Mouse (Mus musculus) MEL (cell line): ENCODE measurements around the gene 1110051M20Rik. TPM values are rescaled to one million over a fixed set of nuclear protein-coding genes. Genes with fewer than 3 reads are reported as not detected.
A peak's percentile ranks its signal among the peaks of the same experiment; 100 is the strongest.

ENCODE experiments used
- DNase-seq: peaks from one replicate; pipeline ENCODE4 v3.0.0; 2011; ENCODE audit warnings: low read depth, low spot score
- H3K27ac ChIP-seq: 2 replicates; pipeline ENCODE4 v1.5.1; 2012; ENCODE audit warnings: low read depth, mild to moderate bottlenecking, control low read depth, low read length, moderate library complexity; ENCODE audit not compliant: control insufficient read depth
- H3K27me3 ChIP-seq, 2 experiments: fragments of 150-350 bp in 1 of 2; sonication (generic) in 1 of 2; 2 replicates each; pipeline ENCODE4 v1.6.1; 2012; ENCODE audit warnings: low read length in 2 of 2, mild to moderate bottlenecking in 2 of 2, improper control_type of control experiment in 1 of 2, moderate library complexity in 1 of 2; ENCODE audit not compliant: insufficient read depth in 2 of 2, control insufficient read depth in 1 of 2
- H3K36me3 ChIP-seq, 2 experiments: 2 replicates each; pipeline ENCODE4 v1.6.1; 2012 to 2014; ENCODE audit warnings: low read length in 2 of 2, improper control_type of control experiment in 1 of 2, inconsistent platforms in 1 of 2, mild to moderate bottlenecking in 1 of 2; ENCODE audit not compliant: insufficient read depth in 2 of 2, control insufficient read depth in 1 of 2
- H3K4me1 ChIP-seq, 2 experiments: fragments of 150-350 bp in 1 of 2; sonication (generic) in 1 of 2; 2 replicates each; pipeline ENCODE4 v1.6.1; 2012; ENCODE audit warnings: low read length in 2 of 2, improper control_type of control experiment in 1 of 2, mild to moderate bottlenecking in 1 of 2; ENCODE audit not compliant: insufficient read depth in 2 of 2, control insufficient read depth in 1 of 2
- H3K4me3 ChIP-seq, 2 experiments: fragments of 150-350 bp in 1 of 2; sonication (generic) in 1 of 2; 2 replicates each; pipeline ENCODE4 v1.5.1; 2012; ENCODE audit warnings: low read depth in 2 of 2, low read length in 2 of 2, mild to moderate bottlenecking in 2 of 2, moderate library complexity in 2 of 2, control low read depth in 1 of 2, improper control_type of control experiment in 1 of 2; ENCODE audit not compliant: control insufficient read depth in 1 of 2, insufficient read depth in 1 of 2
- H3K79me2 ChIP-seq: 2 replicates; pipeline ENCODE4 v1.6.1; 2012; ENCODE audit warnings: mild to moderate bottlenecking, low read length, moderate library complexity; ENCODE audit not compliant: control insufficient read depth, poor library complexity, insufficient read depth
- H3K9ac ChIP-seq: 2 replicates; pipeline ENCODE4 v1.6.1; 2012; ENCODE audit warnings: low read depth, mild to moderate bottlenecking, control low read depth, low read length, moderate library complexity; ENCODE audit not compliant: control insufficient read depth, poor library complexity, severe bottlenecking
- H3K9me3 ChIP-seq: fragments of 150-350 bp; sonication (generic); replicated peaks from 2 replicates; pipeline ENCODE4 v1.6.1; 2012; ENCODE audit warnings: mild to moderate bottlenecking, low read length, improper control_type of control experiment, moderate library complexity; ENCODE audit not compliant: insufficient read depth
- CHD1 ChIP-seq: IDR thresholded peaks from 2 replicates; pipeline ENCODE4 v1.6.1; 2012; ENCODE audit warnings: low read depth, mild to moderate bottlenecking, inconsistent platforms, low read length, improper control_type of control experiment
- CHD2 ChIP-seq: IDR thresholded peaks from 2 replicates; pipeline ENCODE4 v1.6.1; 2011; ENCODE audit warnings: low read length, improper control_type of control experiment
- CTCF ChIP-seq, 3 experiments: IDR thresholded peaks in 2 of 3; conservative IDR thresholded peaks in 1 of 3; 2 replicates each; pipeline ENCODE4 v1.5.1; 2011 to 2012; ENCODE audit warnings: low read length in 3 of 3, low read depth in 2 of 3, mild to moderate bottlenecking in 2 of 3, improper control_type of control experiment in 1 of 3, inconsistent platforms in 1 of 3, mixed read lengths in 1 of 3, moderate library complexity in 1 of 3; ENCODE audit not compliant: control insufficient read depth in 1 of 3, insufficient read depth in 1 of 3, poor library complexity in 1 of 3, severe bottlenecking in 1 of 3
- EP300 ChIP-seq, 2 experiments: IDR thresholded peaks; 2 replicates each; pipeline ENCODE4 v1.6.1; 2011; ENCODE audit warnings: improper control_type of control experiment in 2 of 2, low read length in 2 of 2, low read depth in 1 of 2, mild to moderate bottlenecking in 1 of 2
- ETS1 ChIP-seq: IDR thresholded peaks from 2 replicates; pipeline ENCODE4 v1.6.1; 2012; ENCODE audit warnings: low read depth, mild to moderate bottlenecking, inconsistent platforms, low read length, improper control_type of control experiment, moderate library complexity
- GATA1 ChIP-seq: IDR thresholded peaks from 2 replicates; pipeline ENCODE4 v1.6.1; 2011; ENCODE audit warnings: low read depth, low read length, improper control_type of control experiment
- MAX ChIP-seq: IDR thresholded peaks from 2 replicates; pipeline ENCODE4 v1.6.1; 2011; ENCODE audit warnings: low read length, improper control_type of control experiment
- MAZ ChIP-seq: IDR thresholded peaks from 2 replicates; pipeline ENCODE4 v1.6.1; 2012; ENCODE audit warnings: low read depth, mild to moderate bottlenecking, inconsistent platforms, low read length, improper control_type of control experiment
- MEF2A ChIP-seq: IDR thresholded peaks from 2 replicates; pipeline ENCODE4 v1.6.1; 2014; ENCODE audit warnings: low read depth, mild to moderate bottlenecking, inconsistent platforms, low read length, improper control_type of control experiment; ENCODE audit not compliant: poor library complexity, insufficient replicate concordance, severe bottlenecking; ENCODE audit errors: extremely low read depth
- MXI1 ChIP-seq: IDR thresholded peaks from 2 replicates; pipeline ENCODE4 v1.6.1; 2011; ENCODE audit warnings: mild to moderate bottlenecking, low read depth, low read length, improper control_type of control experiment
- MYB ChIP-seq: IDR thresholded peaks from 2 replicates; pipeline ENCODE4 v1.6.1; 2011; ENCODE audit warnings: mild to moderate bottlenecking, low read depth, low read length, improper control_type of control experiment
- MYC ChIP-seq: IDR thresholded peaks from 2 replicates; pipeline ENCODE4 v1.6.1; 2011; ENCODE audit warnings: low read depth, mild to moderate bottlenecking, low read length, improper control_type of control experiment, moderate library complexity
- POLR2AphosphoS2 ChIP-seq: IDR thresholded peaks from 2 replicates; pipeline ENCODE4 v1.6.1; 2011; ENCODE audit warnings: low read length, improper control_type of control experiment
- POLR2AphosphoS5 ChIP-seq: IDR thresholded peaks from 2 replicates; pipeline ENCODE4 v1.6.1; 2012; ENCODE audit warnings: low read depth, borderline replicate concordance, mild to moderate bottlenecking, inconsistent platforms, low read length, moderate library complexity, mixed read lengths
- SMC3 ChIP-seq: IDR thresholded peaks from 2 replicates; pipeline ENCODE4 v1.6.1; 2011; ENCODE audit warnings: low read depth, low read length, improper control_type of control experiment
- TAL1 ChIP-seq: IDR thresholded peaks from 2 replicates; pipeline ENCODE4 v1.6.1; 2012; ENCODE audit warnings: mild to moderate bottlenecking, inconsistent platforms, low read length, moderate library complexity, mixed read lengths
- TBP ChIP-seq: IDR thresholded peaks from 2 replicates; pipeline ENCODE4 v1.8.0; 2011; ENCODE audit warnings: low read depth, low read length, improper control_type of control experiment
- USF1 ChIP-seq: IDR thresholded peaks from 2 replicates; pipeline ENCODE4 v1.6.1; 2014; ENCODE audit warnings: low read depth, mild to moderate bottlenecking, inconsistent platforms, low read length, improper control_type of control experiment, moderate library complexity
- ZC3H11A ChIP-seq: IDR thresholded peaks from 2 replicates; pipeline ENCODE4 v1.6.1; 2012; ENCODE audit warnings: low read depth, mild to moderate bottlenecking, inconsistent platforms, low read length, improper control_type of control experiment
- ZKSCAN1 ChIP-seq: IDR thresholded peaks from 2 replicates; pipeline ENCODE4 v1.6.1; 2012; ENCODE audit warnings: low read depth, mild to moderate bottlenecking, inconsistent platforms, low read length, improper control_type of control experiment, moderate library complexity
- ZMIZ1 ChIP-seq: IDR thresholded peaks from 2 replicates; pipeline ENCODE4 v1.6.1; 2012; ENCODE audit warnings: low read depth, mild to moderate bottlenecking, inconsistent platforms, low read length, improper control_type of control experiment, moderate library complexity
- ZNF384 ChIP-seq: IDR thresholded peaks from 2 replicates; pipeline ENCODE4 v1.6.1; 2012; ENCODE audit warnings: low read depth, mild to moderate bottlenecking, inconsistent platforms, low read length, improper control_type of control experiment
- polyA plus RNA-seq, 2 experiments: library from polyadenylated mRNA; stranded (reverse) in 1 of 2; unstranded in 1 of 2; fragments of >175 nt in 1 of 2; fragments of >200 nt in 1 of 2; gene quantifications; 2 replicates each; pipeline versions ENCODE4 v1.2.1 to v1.2.4; 2012; ENCODE audit warnings: low replicate concordance in 2 of 2, low read depth in 1 of 2; ENCODE audit not compliant: insufficient read length in 2 of 2, insufficient read depth in 1 of 2, missing spikeins in 1 of 2
- total RNA-seq: library from RNA; depleted of rRNA; stranded (reverse); fragments of 300-350 nt; gene quantifications from 2 replicates; pipeline ENCODE4 v1.2.3, GENCODE M21; 2012

1110051M20Rik gene
- total and polyA plus RNA-seq, 3 experiments = 23.0 to 23.3 TPM; not detected in 1

DNA sequence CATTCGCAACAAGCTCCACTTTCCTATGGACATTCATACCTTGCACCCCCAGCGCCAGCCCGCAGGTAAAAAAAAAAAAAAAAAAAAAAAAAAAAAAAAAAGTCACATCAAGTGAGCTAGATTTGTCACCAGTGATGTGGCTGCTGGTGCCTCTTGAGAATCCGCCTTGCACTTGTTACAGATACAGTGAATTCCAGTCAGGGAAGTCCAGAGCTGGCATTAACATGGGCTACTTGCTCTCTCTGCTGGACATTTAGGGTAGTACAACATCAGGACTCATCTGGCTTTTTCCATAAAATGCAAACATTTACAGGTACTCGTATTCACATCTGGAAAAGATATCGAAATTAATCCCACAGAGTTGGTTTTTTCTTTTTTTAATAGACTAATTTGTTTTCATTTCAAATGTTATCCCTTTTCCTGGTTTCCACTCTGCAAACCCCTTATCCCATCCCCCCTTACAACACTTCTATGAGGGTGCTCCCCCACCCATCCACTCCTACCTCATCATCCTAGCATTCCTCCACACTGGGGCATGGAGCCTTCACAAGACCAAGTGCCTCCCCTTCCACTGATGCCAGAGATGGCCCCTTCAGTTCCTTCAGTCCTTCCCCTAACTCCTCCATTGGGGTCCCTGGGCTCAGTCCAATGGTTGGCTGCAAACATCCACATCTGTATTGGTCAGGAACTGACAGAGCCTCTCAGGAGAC, 36.5 kb upstream of the 1110051M20Rik start (continued):
- TF ChIP-seq MYC = no peak
- TF ChIP-seq MXI1 = no peak
- peak; percentile 56 to 93 (median 68) for TF ChIP-seq CTCF (IDR thresholded peaks at IDR 0.05 in 2 of 3, conservative IDR thresholded peaks at IDR 0.05 in 1 of 3; ENCODE audit: control insufficient read depth in 1 of 3, insufficient read depth in 1 of 3, low read depth in 2 of 3, low read length in 3 of 3, poor library complexity in 1 of 3, severe bottlenecking in 1 of 3)
- TF ChIP-seq EP300 (IDR thresholded peaks at IDR 0.05; ENCODE audit: low read depth in 1 of 2, low read length in 2 of 2) = no peak
- no peak for TF ChIP-seq MEF2A
- TF ChIP-seq ZKSCAN1 = no peak
- TF ChIP-seq POLR2AphosphoS2 = no peak
- peak; percentile 96 for TF ChIP-seq ZC3H11A
- TF ChIP-seq ETS1 = no peak
- no peak for TF ChIP-seq CHD2
- no peak for TF ChIP-seq TBP
- no peak for TF ChIP-seq TAL1
- TF ChIP-seq GATA1 = no peak
- TF ChIP-seq USF1 = no peak
- TF ChIP-seq ZNF384 = peak; percentile 67; the same call in 1 of the 2 replicates
- TF ChIP-seq, all 39 proteins: peak for 5

DNA sequence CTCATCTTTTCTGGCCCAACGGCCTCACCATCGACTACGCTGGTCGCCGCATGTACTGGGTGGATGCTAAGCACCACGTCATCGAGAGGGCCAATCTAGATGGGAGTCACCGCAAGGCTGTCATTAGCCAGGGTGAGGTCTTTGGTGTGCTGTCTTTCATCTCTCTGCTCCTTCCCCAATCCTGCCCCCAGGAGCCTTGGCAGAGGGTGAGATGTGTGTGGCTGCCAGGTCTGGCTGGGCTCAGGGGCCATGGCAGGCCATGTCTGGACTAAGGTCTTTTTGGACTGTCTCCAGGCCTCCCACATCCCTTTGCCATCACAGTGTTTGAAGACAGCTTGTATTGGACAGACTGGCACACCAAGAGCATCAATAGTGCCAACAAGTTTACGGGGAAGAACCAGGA, 35.9 kb upstream of the 1110051M20Rik start:
- Histone ChIP-seq H3K4me3 (no peak overlapping the region), H3K9me3 (no peaks in the 10 kb centered on the region), H3K27ac (no peak overlapping the region), H3K9ac (no peak overlapping the region), H3K27me3 (no peaks in the 10 kb centered on the region), H3K4me1 (peaks cover 3 to 5% of the 10 kb centered on the region in 2 experiments; a peak in 3 of 4 replicates), H3K79me2 (no peaks in the 10 kb centered on the region)
- TF ChIP-seq ETS1 (no peak), CHD1 (no peak), POLR2AphosphoS5 (no peak), MAZ (no peak), MYB (no peak), MAX (no peak), MYC (no peak), EP300 (IDR thresholded peaks at IDR 0.05; ENCODE audit: low read depth in 1 of 2, low read length in 2 of 2) (no peak), CHD2 (no peak), ZMIZ1 (no peak), SMC3 (no peak), MEF2A (no peak)
- TF ChIP-seq, all 39 proteins: peak for 0
- no peak for DNase-seq
- H3K36me3 ChIP-seq = no peaks in the 10 kb centered on the region; a peak in 2 of 4 replicates
